Mouse (Mus musculus) thymus, adult 2 months (tissue): ENCODE data around the gene Slc12a3. TPM values are rescaled to one million over a fixed set of nuclear protein-coding genes. Genes with fewer than 3 reads are reported as not detected.

Experiments
- DNase-seq: peaks from one replicate; pipeline ENCODE4 v3.0.0; 2021
- H3K27ac ChIP-seq: fragments of 200-500 bp; 2 replicates; pipeline ENCODE4 v1.5.1; 2012; ENCODE audit warnings: low read length, control low read depth; ENCODE audit not compliant: control insufficient read depth, insufficient read depth
- H3K27me3 ChIP-seq: fragments of 200-500 bp; 2 replicates; pipeline ENCODE4 v1.6.1; 2012; ENCODE audit warnings: mild to moderate bottlenecking, low read length, moderate library complexity, mixed read lengths; ENCODE audit not compliant: control insufficient read depth, insufficient read depth
- H3K36me3 ChIP-seq: fragments of 200-500 bp; 2 replicates; pipeline ENCODE4 v1.6.1; 2012; ENCODE audit warnings: mild to moderate bottlenecking, low read length, moderate library complexity; ENCODE audit not compliant: control insufficient read depth, insufficient read depth
- H3K4me1 ChIP-seq: fragments of 200-500 bp; replicated peaks from 2 replicates; pipeline ENCODE4 v1.6.1; 2012; ENCODE audit warnings: low read length; ENCODE audit not compliant: control insufficient read depth, insufficient read depth
- H3K4me3 ChIP-seq: fragments of 200-500 bp; 2 replicates; pipeline ENCODE4 v1.5.1; 2012; ENCODE audit warnings: mild to moderate bottlenecking, low read length, control low read depth, moderate library complexity; ENCODE audit not compliant: control insufficient read depth, insufficient read depth
- CTCF ChIP-seq: fragments of 200-500 bp; IDR thresholded peaks from 2 replicates; pipeline ENCODE4 v1.5.1; 2012; ENCODE audit warnings: mild to moderate bottlenecking, control low read depth, low read length, moderate library complexity, borderline replicate concordance; ENCODE audit not compliant: control insufficient read depth, poor library complexity, insufficient read depth; ENCODE audit errors: extremely low read depth
- POLR2A ChIP-seq: fragments of 200-500 bp; IDR thresholded peaks from 2 replicates; pipeline ENCODE4 v1.6.1; 2012; ENCODE audit warnings: mild to moderate bottlenecking, low read length, control low read depth, moderate library complexity; ENCODE audit not compliant: control insufficient read depth, poor library complexity, insufficient read depth; ENCODE audit errors: extremely low read depth
- WGBS: fragments of 180-500 bp; shearing (Covaris S2); methylation state at CpG from one replicate; pipeline ENCODE4 v1.1.7; 2018; 5-methylcytosine and 5-hydroxymethylcytosine counted together
- polyA plus RNA-seq: library from polyadenylated mRNA; depleted of rRNA; stranded (reverse); fragments of >200 nt; gene quantifications from 2 replicates; pipeline ENCODE4 v1.2.3, GENCODE M21; 2012

Slc12a3 gene
- polyA plus RNA-seq, 1 experiment: 1.3 TPM

- no peaks in the 10 kb centered on the region for H3K36me3 ChIP-seq
- no peak for DNase-seq
- no peak for TF ChIP-seq POLR2A
These were observed 28.2 kb downstream of the Slc12a3 start for GRCm38 (mm10) chr8:94357220-94357619.

GRCm38 (mm10) chr8:94358541-94358940 lies 29.5 kb downstream of the Slc12a3 start:
- Histone ChIP-seq H3K36me3 (no peaks in the 10 kb centered on the region), H3K27me3 (no peaks in the 10 kb centered on the region), H3K4me3 (no peak overlapping the region), H3K4me1 (peaks cover 32% of the 10 kb centered on the region), H3K27ac (no peak overlapping the region)
- 93% methylated on average over 5 of the region's 5 CpGs for WGBS
- no peak for TF ChIP-seq CTCF
- no peak for DNase-seq

More at GRCm38 (mm10) chr8:94357220-94357619, 28.2 kb downstream of the Slc12a3 start:
- no peaks in the 10 kb centered on the region for H3K27me3 ChIP-seq
- peaks cover 22% of the 10 kb centered on the region for H3K4me1 ChIP-seq
- no peak overlapping the region for H3K27ac ChIP-seq
- WGBS: 91% methylated on average over 6 of the region's 6 CpGs
- no peak overlapping the region for H3K4me3 ChIP-seq

GRCm38 (mm10) chr8:94361774-94362431 lies 32.9 kb downstream of the Slc12a3 start:
- peaks cover 42% of the 10 kb centered on the region for H3K4me1 ChIP-seq
- TF ChIP-seq POLR2A: no peak
- no peak for TF ChIP-seq CTCF
- no peaks in the 10 kb centered on the region for H3K36me3 ChIP-seq
- H3K27me3 ChIP-seq: no peaks in the 10 kb centered on the region
- whole genome bisulfite sequencing: 92% methylated on average over 6 of the region's 6 CpGs
- DNase-seq: no peak
- H3K27ac ChIP-seq: no peak overlapping the region
- H3K4me3 ChIP-seq: no peak overlapping the region

- peak overlapping the region; percentile 98 for H3K27ac ChIP-seq
- H3K4me3 ChIP-seq: peak overlapping the region; percentile 46
- no peak for DNase-seq
- WGBS: 29% methylated on average over 7 of the region's 7 CpGs
- no peak for TF ChIP-seq CTCF
- no peaks in the 10 kb centered on the region for H3K36me3 ChIP-seq
- peaks cover 42% of the 10 kb centered on the region for H3K4me1 ChIP-seq
- H3K27me3 ChIP-seq: no peaks in the 10 kb centered on the region
These were observed 33.7 kb downstream of the Slc12a3 start for GRCm38 (mm10) chr8:94362607-94363239.

DNA sequence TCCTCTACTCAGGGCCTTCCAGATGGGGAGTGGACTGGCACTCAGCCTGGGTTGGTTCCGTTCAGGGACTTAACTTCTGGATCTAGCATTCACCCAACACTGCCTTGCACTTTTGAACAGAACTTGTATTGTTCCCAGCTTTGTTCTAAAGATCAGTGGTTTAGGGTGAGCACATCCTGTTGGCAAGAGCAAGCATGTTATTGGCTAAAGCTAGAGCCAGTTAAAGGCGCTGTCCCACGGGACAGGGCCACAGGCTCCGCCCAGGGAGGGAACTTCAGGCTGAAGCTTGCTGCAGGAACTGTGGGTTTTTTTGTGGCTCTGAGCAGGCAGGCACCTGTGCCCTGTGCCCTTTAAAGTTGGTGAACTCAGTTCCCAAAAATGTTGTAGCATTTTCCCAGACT lies 34.3 kb downstream of the Slc12a3 start:
- Histone ChIP-seq H3K36me3 (no peaks in the 10 kb centered on the region), H3K27me3 (no peaks in the 10 kb centered on the region), H3K27ac (peak overlapping the region; percentile 98), H3K4me3 (peak overlapping the region; percentile 46), H3K4me1 (peaks cover 42% of the 10 kb centered on the region)
- WGBS: 0% methylated on average over 4 of the region's 4 CpGs
- peak; percentile 90 for DNase-seq
- no peak for TF ChIP-seq CTCF
- TF ChIP-seq POLR2A: peak; percentile 71

GRCm38 (mm10) chr8:94363906-94364305 lies 34.9 kb downstream of the Slc12a3 start:
- DNase-seq: no peak
- Histone ChIP-seq H3K4me1 (peaks cover 42% of the 10 kb centered on the region), H3K27me3 (no peaks in the 10 kb centered on the region), H3K36me3 (no peaks in the 10 kb centered on the region), H3K4me3 (no peak overlapping the region), H3K27ac (peak overlapping the region; percentile 84)
- WGBS: 54% methylated on average over 2 of the region's 2 CpGs
- TF ChIP-seq POLR2A (no peak), CTCF (no peak)
